Mouse (Mus musculus) spleen, postnatal 4 days (tissue): Measurements from ENCODE around the gene Fam180a.

Experiments used
- DNase-seq, 2 experiments: peaks; one replicate each; pipeline ENCODE4 v3.0.0; 2022; ENCODE audit warnings: low spot score in 2 of 2

Gene Fam180a

DNA sequence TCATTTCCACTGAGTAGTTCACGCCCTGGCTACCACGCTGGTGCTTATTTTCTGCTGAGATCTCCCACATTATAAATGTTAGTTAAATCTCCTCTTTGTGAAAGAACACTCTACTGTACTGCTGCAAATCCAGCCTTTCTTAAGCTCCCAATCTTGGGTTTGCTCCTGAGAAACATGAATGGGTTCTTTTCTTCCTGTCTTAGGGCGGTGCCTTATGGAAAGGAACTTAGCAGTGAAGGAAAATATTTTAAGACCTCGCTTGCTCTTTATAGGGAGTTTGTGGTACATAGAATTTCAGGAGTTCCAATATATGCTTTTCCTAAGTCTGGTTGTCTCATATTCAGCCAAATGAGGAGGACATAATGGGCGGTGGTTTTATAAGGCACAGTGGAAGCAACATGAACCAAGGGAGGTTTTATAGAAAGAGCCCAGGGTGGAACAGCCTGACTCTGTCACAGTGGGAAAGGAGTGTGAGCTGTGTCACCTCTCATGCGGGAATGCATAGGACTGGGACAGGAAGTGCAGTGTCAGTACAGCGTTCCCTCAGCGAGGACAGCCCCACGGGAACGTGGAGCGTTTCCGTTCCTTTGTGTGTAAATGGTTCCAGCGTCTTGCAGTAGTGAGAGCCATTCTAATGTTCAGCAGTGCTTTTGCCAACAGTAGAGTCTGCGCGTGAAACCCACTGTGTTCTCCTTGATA lies 60.2 kb downstream of the Fam180a start:
- DNase-seq = no peak
